ENCODE assay signal across 8 mouse cellular contexts in genomic region chr13:37964128-37965087, GRCm38 (mm10). TPM values are rescaled to one million over a fixed set of nuclear protein-coding genes. Genes with fewer than 3 reads are reported as not detected.
DNase-seq lines count a peak whose midpoint lies in the region; ATAC-seq and TF ChIP-seq lines count a peak whose summit lies in the region.

No protein-coding gene starts in this region.

- H3K4me3 ChIP-seq in CH12.LX (replicated peaks in 1 of 3; ENCODE audit: low read depth in 2 of 3, low read length in 2 of 3, poor library complexity in 1 of 3), result peak overlapping the region; percentile 46 to 51 (median 49)
- H3K4me3 ChIP-seq in forebrain, embryonic 15.5 days, result no peak overlapping the region
- peak overlapping the region; percentile 49 for H3K4me3 ChIP-seq in liver, embryonic 16.5 days (ENCODE audit: low read depth, low read length)

- H3K79me2 ChIP-seq in CH12.LX (replicated peaks; ENCODE audit: control insufficient read depth, extremely low read depth, insufficient read depth, poor library complexity, severe bottlenecking), result no peaks in the 10 kb centered on the region

- TF ChIP-seq RAD21 in CH12.LX (IDR thresholded peaks at IDR 0.05; ENCODE audit: low read depth, low read length), result peak; percentile 20

- ATAC-seq in forebrain, embryonic 15.5 days (replicated peaks), result peak; percentile 43; the same call in 1 of the 2 replicates
- ATAC-seq in liver, embryonic 16.5 days (ENCODE audit: low read depth), result peak; percentile 4; the same call in 1 of the 2 replicates
- ATAC-seq in inflammation-experienced regulatory T-cells, adult 6 months, result no peak

- dilution Hi-C loops in CH12.LX (cut with MboI; ENCODE audit: extremely low pct_ligation_motif_present, extremely low pct_unique_long_range_greater_than_20kb, low sequenced_read_pairs), result no loop called here

- H3K27me3 ChIP-seq in CH12.LX (replicated peaks), result no peaks in the 10 kb centered on the region
- no peaks in the 10 kb centered on the region for H3K27me3 ChIP-seq in forebrain, embryonic 15.5 days
- no peaks in the 10 kb centered on the region for H3K27me3 ChIP-seq in liver, embryonic 16.5 days (ENCODE audit: control insufficient read depth, insufficient read depth, low read depth, low read length)

- no peak for TF ChIP-seq EP300 in CH12.LX (IDR thresholded peaks at IDR 0.05; ENCODE audit: low read length)

- peak in 1 of 2 experiments; percentile 32; a peak in 1 of 4 replicates for TF ChIP-seq CTCF in CH12.LX (conservative IDR thresholded peaks at IDR 0.05 in 1 of 2, IDR thresholded peaks at IDR 0.05 in 1 of 2; ENCODE audit: low read depth in 2 of 2, low read length in 2 of 2)

- in situ Hi-C loops in CH12.LX (cut with MboI; ENCODE audit: low pct_ligation_motif_present, low pct_unique_long_range_greater_than_20kb, low sequenced_read_pairs), result loop anchor here (5.0 to 25.0 kb wide), 2 partner anchors 427 to 512 kb away; no protein-coding TSS in a partner anchor

- 33% methylated on average over 20 of the region's 20 CpGs for WGBS in forebrain, embryonic 15.5 days
- WGBS in liver, embryonic 16.5 days (ENCODE audit: insufficient replicate concordance), result 38% methylated on average over 20 of the region's 20 CpGs

- H3K9me3 ChIP-seq in CH12.LX (replicated peaks; ENCODE audit: low read length), result no peaks in the 10 kb centered on the region
- no peaks in the 10 kb centered on the region for H3K9me3 ChIP-seq in forebrain, embryonic 15.5 days
- no peaks in the 10 kb centered on the region for H3K9me3 ChIP-seq in liver, embryonic 16.5 days (replicated peaks; ENCODE audit: control insufficient read depth, low read length)

- peak overlapping the region; percentile 88 for H3K9ac ChIP-seq in CH12.LX (ENCODE audit: insufficient read depth, low read depth)
- no peak overlapping the region for H3K9ac ChIP-seq in forebrain, embryonic 15.5 days (replicated peaks)
- peak overlapping the region; percentile 42 for H3K9ac ChIP-seq in liver, embryonic 16.5 days (ENCODE audit: low read depth, low read length)

- peak; percentile 25 to 30 for DNase-seq in cerebellum, postnatal 10 days
- DNase-seq in cerebellum, postnatal 4 days (ENCODE audit: low spot score in 2 of 2), result no peak
- DNase-seq in CH12.LX (ENCODE audit: extremely low read depth), result peak; percentile 50
- no peak for DNase-seq in thymus, postnatal 10 days (ENCODE audit: low spot score in 2 of 2)
- no peak for DNase-seq in cerebellum, adult 11 months

- H3K27ac ChIP-seq in CH12.LX (ENCODE audit: insufficient read depth, low read depth), result peak overlapping the region; percentile 79
- H3K27ac ChIP-seq in forebrain, embryonic 15.5 days (replicated peaks), result no peak overlapping the region
- peak overlapping the region; percentile 69 for H3K27ac ChIP-seq in liver, embryonic 16.5 days (ENCODE audit: low read length)

- peaks cover 21 to 59% of the 10 kb centered on the region in 2 experiments for H3K4me1 ChIP-seq in CH12.LX (ENCODE audit: control insufficient read depth in 1 of 2, insufficient read depth in 2 of 2)
- peaks cover 9% of the 10 kb centered on the region for H3K4me1 ChIP-seq in forebrain, embryonic 15.5 days
- H3K4me1 ChIP-seq in liver, embryonic 16.5 days (ENCODE audit: control insufficient read depth, low read depth, low read length), result peaks cover 33% of the 10 kb centered on the region

- no peak for TF ChIP-seq POLR2A in CH12.LX (IDR thresholded peaks at IDR 0.05; ENCODE audit: low read depth, low read length)

- H3K36me3 ChIP-seq in CH12.LX (replicated peaks in 1 of 2; ENCODE audit: control insufficient read depth in 1 of 2, insufficient read depth in 1 of 2, low read length in 1 of 2), result no peaks in the 10 kb centered on the region
- no peaks in the 10 kb centered on the region for H3K36me3 ChIP-seq in forebrain, embryonic 15.5 days
- no peaks in the 10 kb centered on the region for H3K36me3 ChIP-seq in liver, embryonic 16.5 days (ENCODE audit: control insufficient read depth, insufficient read depth)

- H3K4me2 ChIP-seq in CH12.LX (ENCODE audit: insufficient read depth, low read depth, poor library complexity, severe bottlenecking), result peak overlapping the region; percentile 96
- H3K4me2 ChIP-seq in forebrain, embryonic 15.5 days (replicated peaks), result peak overlapping the region; percentile 43
- peak overlapping the region; percentile 65 for H3K4me2 ChIP-seq in liver, embryonic 16.5 days (ENCODE audit: low read depth, low read length)

TF ChIP-seq in CH12.LX, 34 proteins besides CTCF, POLR2A, EP300 and RAD21:
- TF ChIP-seq BHLHE40 (IDR thresholded peaks at IDR 0.05; ENCODE audit: low read depth, low read length) (no peak), SIN3A (IDR thresholded peaks at IDR 0.05; ENCODE audit: low read length) (peak; percentile 55), ETS1 (conservative IDR thresholded peaks at IDR 0.05; ENCODE audit: low read depth, low read length) (peak; percentile 62), IRF4 (IDR thresholded peaks at IDR 0.05; ENCODE audit: low read depth, low read length) (no peak)

RNA-seq across cellular contexts. Expression of gene Ssr1, which starts 29.6 kb away (rescaled TPM):
- total RNA-seq in CH12.LX (2012; rRNA removed) (67.1 and 85.9 TPM in 2 replicates), CH12.LX (2014; rRNA removed) (145 and 150 TPM in 2 replicates)
- 163 and 167 TPM in 2 replicates for polyA plus RNA-seq in CH12.LX (2012; ENCODE audit: insufficient read length, low read depth)
- 62.9 and 72.0 TPM in 2 replicates for polyA plus RNA-seq in forebrain, embryonic 15.5 days (2015; fragmentation: Nextera tagmentation; extraction: Ambion mirVana)
- 67.7 and 69.3 TPM in 2 replicates for polyA plus RNA-seq in liver, embryonic 16.5 days (2015; fragmentation: Nextera tagmentation; extraction: Ambion mirVana)
- 100 to 1,000 TPM in 1 of 3 experiments, 10 to 100 TPM in 2; 90.4 to 169 (median 97.7) TPM for polyA plus RNA-seq in inflammation-experienced regulatory T-cells, adult 6 months (2017; shearing (Covaris generic))

Comparison
In these comparisons a context has a peak if more than half of its experiments do, and no peak if none do; other contexts are left out.
1. DNase-seq: peak in cerebellum, postnatal 10 days (2 of 2) and CH12.LX (single experiment); none in cerebellum, postnatal 4 days (0 of 2), thymus, postnatal 10 days (0 of 2) and cerebellum, adult 11 months (single experiment).
2. H3K4me2 ChIP-seq: peak in every context shown above with its lines; median percentile 96 in CH12.LX; 65 in liver, embryonic 16.5 days; 43 in forebrain, embryonic 15.5 days.